Mouse (Mus musculus): Measurements from ENCODE around the gene Gm17606. TPM values are rescaled to one million over a fixed set of nuclear protein-coding genes. Genes with fewer than 3 reads are reported as not detected.

Gene Gm17606
- polyA plus RNA-seq, 1 experiment from 2014 or later: not detected

MicroRNAs within 50 kb of the gene (microRNA counts, 519-probe panel; counts per million panel counts)
- microRNA mmu-miR-686: not detected

Small RNA genes within 50 kb of the gene (microRNA-seq; reads per million reads assigned to microRNA genes)
- gene Mir686 (not detected), gene Mir6948 (not detected)

Other genes starting within 250 kb of the Gm17606 start
- gene Slc7a7, start 223.2 kb upstream of the Gm17606 start, polyA plus RNA-seq (2015; fragmentation: Nextera tagmentation; extraction: Ambion mirVana): 9.9 and 10.5 TPM in 2 replicates
- 128 and 168 TPM in 2 replicates for gene Mrpl52, start 214.0 kb upstream of the Gm17606 start, polyA plus RNA-seq (2015; fragmentation: Nextera tagmentation; extraction: Ambion mirVana)
- 22.6 and 24.7 TPM in 2 replicates for gene Mmp14, start 209.3 kb upstream of the Gm17606 start, polyA plus RNA-seq (2015; fragmentation: Nextera tagmentation; extraction: Ambion mirVana)
- gene Lrp10, start 176.8 kb upstream of the Gm17606 start, polyA plus RNA-seq (2015; fragmentation: Nextera tagmentation; extraction: Ambion mirVana): 21.2 and 23.0 TPM in 2 replicates
- gene Rem2, start 164.9 kb upstream of the Gm17606 start, polyA plus RNA-seq (2015; fragmentation: Nextera tagmentation; extraction: Ambion mirVana): 0.20 and 0.23 TPM in 2 replicates
- gene Prmt5, start 123.4 kb upstream of the Gm17606 start, polyA plus RNA-seq (2015; fragmentation: Nextera tagmentation; extraction: Ambion mirVana): 25.1 and 26.3 TPM in 2 replicates
- gene Haus4, start 86.3 kb upstream of the Gm17606 start, polyA plus RNA-seq (2015; fragmentation: Nextera tagmentation; extraction: Ambion mirVana): 33.7 and 34.1 TPM in 2 replicates
- gene Ajuba, start 63.4 kb upstream of the Gm17606 start, polyA plus RNA-seq (2015; fragmentation: Nextera tagmentation; extraction: Ambion mirVana): 5.6 TPM in 2 replicates
- gene 4931414P19Rik, start 35.0 kb upstream of the Gm17606 start, polyA plus RNA-seq (2015; fragmentation: Nextera tagmentation; extraction: Ambion mirVana): 1.9 and 2.9 TPM in 2 replicates
- gene Psmb5, start 22.9 kb upstream of the Gm17606 start, polyA plus RNA-seq (2015; fragmentation: Nextera tagmentation; extraction: Ambion mirVana): 204 and 211 TPM in 2 replicates
- not detected in 2 replicates for gene Psmb11, start 19.5 kb upstream of the Gm17606 start, polyA plus RNA-seq (2015; fragmentation: Nextera tagmentation; extraction: Ambion mirVana)
- 0.16 and 0.35 TPM in 2 replicates for gene Cdh24, start 412 bp downstream of the Gm17606 start, polyA plus RNA-seq (2015; fragmentation: Nextera tagmentation; extraction: Ambion mirVana)
- 39.3 and 39.5 TPM in 2 replicates for gene 1700123O20Rik, start 45.3 kb downstream of the Gm17606 start, polyA plus RNA-seq (2015; fragmentation: Nextera tagmentation; extraction: Ambion mirVana)
- 47.3 and 48.7 TPM in 2 replicates for gene Acin1, start 46.0 kb downstream of the Gm17606 start, polyA plus RNA-seq (2015; fragmentation: Nextera tagmentation; extraction: Ambion mirVana)
- 0.05 TPM in 1 of 2 replicates, not detected in the other for gene Gm29776, start 57.9 kb downstream of the Gm17606 start, polyA plus RNA-seq (2015; fragmentation: Nextera tagmentation; extraction: Ambion mirVana)
- gene Cebpe, start 71.2 kb downstream of the Gm17606 start, polyA plus RNA-seq (2015; fragmentation: Nextera tagmentation; extraction: Ambion mirVana): 10.6 and 12.6 TPM in 2 replicates
- 3.0 and 3.5 TPM in 2 replicates for gene Slc7a8, start 141.0 kb downstream of the Gm17606 start, polyA plus RNA-seq (2015; fragmentation: Nextera tagmentation; extraction: Ambion mirVana)
- not detected in 2 replicates for gene Rnf212b, start 173.2 kb downstream of the Gm17606 start, polyA plus RNA-seq (2015; fragmentation: Nextera tagmentation; extraction: Ambion mirVana)
- gene Homez, start 230.0 kb downstream of the Gm17606 start, polyA plus RNA-seq (2015; fragmentation: Nextera tagmentation; extraction: Ambion mirVana): 1.6 and 2.6 TPM in 2 replicates
- 0.33 and 0.63 TPM in 2 replicates for gene Ppp1r3e, start 236.6 kb downstream of the Gm17606 start, polyA plus RNA-seq (2015; fragmentation: Nextera tagmentation; extraction: Ambion mirVana)
- 0.46 and 0.82 TPM in 2 replicates for gene Bcl2l2, start 242.4 kb downstream of the Gm17606 start, polyA plus RNA-seq (2015; fragmentation: Nextera tagmentation; extraction: Ambion mirVana)
- not detected in 2 replicates for gene Gm20521, start 242.5 kb downstream of the Gm17606 start, polyA plus RNA-seq (2015; fragmentation: Nextera tagmentation; extraction: Ambion mirVana)